Mouse (Mus musculus): ENCODE results near the gene Zfp281. TPM values are rescaled to one million over a fixed set of nuclear protein-coding genes. Genes with fewer than 3 reads are reported as not detected.

The Zfp281 gene
- total RNA-seq, 1 experiment, result 65.5 TPM

DNA sequence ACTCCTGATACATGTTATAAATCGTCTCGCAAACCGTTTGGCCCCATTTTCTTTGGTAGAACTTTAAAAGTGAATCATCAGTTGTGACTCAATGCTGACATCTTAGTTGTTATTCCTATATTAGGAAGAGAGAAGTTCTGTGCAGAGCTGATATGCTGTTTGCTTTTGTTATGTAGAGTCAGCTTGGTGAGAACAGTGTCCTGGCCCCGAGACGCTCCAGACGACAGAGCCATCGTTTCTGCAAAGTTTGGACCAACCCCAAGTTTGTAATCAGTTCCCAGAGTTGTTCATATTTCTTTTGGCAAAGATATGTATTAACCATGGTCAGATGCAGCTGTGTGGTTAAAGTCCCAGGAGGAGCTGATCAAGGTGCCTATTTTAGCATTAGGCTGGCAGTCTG lies 31.9 kb downstream of the Zfp281 start:
- Histone ChIP-seq H3K9me3 (ENCODE audit: control insufficient read depth, insufficient read depth, low read depth, low read length) (no peaks in the 10 kb centered on the region), H3K4me1 (ENCODE audit: control insufficient read depth in 2 of 2, insufficient read depth in 2 of 2, low read length in 2 of 2, poor library complexity in 1 of 2) (peaks cover 5 to 33% of the 10 kb centered on the region in 2 experiments), H3K27ac (ENCODE audit: insufficient read depth, low read depth, low read length, poor library complexity, severe bottlenecking) (no peak overlapping the region), H3K9ac (ENCODE audit: insufficient read depth, low read depth, low read length, poor library complexity, severe bottlenecking) (no peak overlapping the region), H3K4me3 (ENCODE audit: insufficient read depth in 1 of 2, low read depth in 1 of 2, low read length in 2 of 2, poor library complexity in 1 of 2, severe bottlenecking in 1 of 2) (no peak overlapping the region), H3K36me3 (ENCODE audit: control insufficient read depth, insufficient read depth, low read length, poor library complexity, severe bottlenecking) (no peaks in the 10 kb centered on the region)
- no peak for TF ChIP-seq HCFC1 (IDR thresholded peaks at IDR 0.05; ENCODE audit: borderline replicate concordance, insufficient read depth, low read length)
- no peak for DNase-seq (ENCODE audit: low read depth, low spot score)
- in situ Hi-C loops (cut with MboI; ENCODE audit: low sequenced_read_pairs in 2 of 2, unreplicated experiment in 2 of 2), result no loop called here

- no peaks in the 10 kb centered on the region for H3K9me3 ChIP-seq (ENCODE audit: control insufficient read depth, insufficient read depth, low read depth, low read length)
- TF ChIP-seq HCFC1 (IDR thresholded peaks at IDR 0.05; ENCODE audit: borderline replicate concordance, insufficient read depth, low read length) (no peak), CHD2 (IDR thresholded peaks at IDR 0.05; ENCODE audit: low read depth, low read length) (no peak), ZNF384 (IDR thresholded peaks at IDR 0.05; ENCODE audit: low read depth, low read length) (no peak), ZC3H11A (IDR thresholded peaks at IDR 0.05; ENCODE audit: borderline replicate concordance, low read depth, low read length) (no peak), MAFK (IDR thresholded peaks at IDR 0.05; ENCODE audit: insufficient read depth, low read depth, low read length) (no peak)
- no peak overlapping the region for H3K4me3 ChIP-seq (ENCODE audit: insufficient read depth in 1 of 2, low read depth in 1 of 2, low read length in 2 of 2, poor library complexity in 1 of 2, severe bottlenecking in 1 of 2)
- no peak overlapping the region for H3K27ac ChIP-seq (ENCODE audit: insufficient read depth, low read depth, low read length, poor library complexity, severe bottlenecking)
- no peak for DNase-seq (ENCODE audit: low read depth, low spot score)
- no peaks in the 10 kb centered on the region for H3K36me3 ChIP-seq (ENCODE audit: control insufficient read depth, insufficient read depth, low read length, poor library complexity, severe bottlenecking)
- peaks cover 11 to 37% of the 10 kb centered on the region in 2 experiments for H3K4me1 ChIP-seq (ENCODE audit: control insufficient read depth in 2 of 2, insufficient read depth in 2 of 2, low read length in 2 of 2, poor library complexity in 1 of 2)
- in situ Hi-C loops (cut with MboI; ENCODE audit: low sequenced_read_pairs in 2 of 2, unreplicated experiment in 2 of 2), result no loop called here
- no peak overlapping the region for H3K9ac ChIP-seq (ENCODE audit: insufficient read depth, low read depth, low read length, poor library complexity, severe bottlenecking)
Measured at GRCm38 (mm10) chr1:136658456-136659227, 33.9 kb downstream of the Zfp281 start.

DNA sequence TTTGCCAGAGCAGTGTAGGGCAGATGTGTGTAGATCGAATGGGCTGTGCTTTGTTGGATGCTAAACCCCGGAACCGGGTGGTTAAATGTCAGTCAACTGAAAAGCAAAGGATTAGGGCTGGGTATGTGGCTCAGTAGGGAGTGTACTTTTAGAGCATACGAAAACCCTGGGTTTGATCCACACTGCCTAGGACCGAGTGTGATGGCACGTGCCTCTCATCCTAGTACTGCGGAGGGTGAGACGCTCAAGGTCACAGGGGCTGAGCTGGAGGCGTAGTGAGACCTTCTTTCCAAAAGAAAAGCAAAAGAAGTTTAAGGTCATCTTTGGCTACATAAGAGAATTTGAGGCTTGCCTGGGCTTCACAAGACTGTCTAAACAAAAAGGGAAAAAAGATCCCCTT lies 34.6 kb downstream of the Zfp281 start:
- no peak for TF ChIP-seq ZC3H11A (IDR thresholded peaks at IDR 0.05; ENCODE audit: borderline replicate concordance, low read depth, low read length)
- no peak for TF ChIP-seq ZNF384 (IDR thresholded peaks at IDR 0.05; ENCODE audit: low read depth, low read length)
- TF ChIP-seq CHD2 (IDR thresholded peaks at IDR 0.05; ENCODE audit: low read depth, low read length), result no peak
- no peak for TF ChIP-seq MAFK (IDR thresholded peaks at IDR 0.05; ENCODE audit: insufficient read depth, low read depth, low read length)
- TF ChIP-seq HCFC1 (IDR thresholded peaks at IDR 0.05; ENCODE audit: borderline replicate concordance, insufficient read depth, low read length), result no peak
- Histone ChIP-seq H3K27ac (ENCODE audit: insufficient read depth, low read depth, low read length, poor library complexity, severe bottlenecking) (no peak overlapping the region), H3K9me3 (ENCODE audit: control insufficient read depth, insufficient read depth, low read depth, low read length) (no peaks in the 10 kb centered on the region), H3K4me1 (ENCODE audit: control insufficient read depth in 2 of 2, insufficient read depth in 2 of 2, low read length in 2 of 2, poor library complexity in 1 of 2) (peaks cover 11 to 37% of the 10 kb centered on the region in 2 experiments), H3K4me3 (ENCODE audit: insufficient read depth in 1 of 2, low read depth in 1 of 2, low read length in 2 of 2, poor library complexity in 1 of 2, severe bottlenecking in 1 of 2) (no peak overlapping the region), H3K9ac (ENCODE audit: insufficient read depth, low read depth, low read length, poor library complexity, severe bottlenecking) (no peak overlapping the region; the same call in 1 of the 2 replicates), H3K36me3 (ENCODE audit: control insufficient read depth, insufficient read depth, low read length, poor library complexity, severe bottlenecking) (no peaks in the 10 kb centered on the region)
- DNase-seq (ENCODE audit: low read depth, low spot score), result no peak
- in situ Hi-C loops (cut with MboI; ENCODE audit: low sequenced_read_pairs in 2 of 2, unreplicated experiment in 2 of 2), result no loop called here

DNA sequence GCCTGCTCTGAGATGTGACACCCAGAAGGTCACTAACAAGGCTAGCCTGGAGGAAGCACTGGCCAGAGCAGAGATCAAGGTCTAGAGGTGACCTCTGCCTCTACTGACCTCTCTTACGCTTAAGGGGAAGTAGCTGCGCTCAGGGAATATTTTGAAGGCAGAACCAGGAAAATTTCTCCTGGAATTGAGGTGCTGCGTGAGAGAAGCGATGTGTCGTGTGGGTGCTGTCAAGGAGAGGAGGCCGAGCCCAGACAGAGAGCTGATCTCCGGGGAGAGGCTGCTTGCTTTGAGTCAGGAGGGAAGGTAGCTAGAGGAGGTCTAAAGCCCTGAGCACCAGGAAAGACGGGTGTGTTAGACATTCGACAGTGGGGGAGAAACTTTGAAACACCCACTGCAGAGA lies 35.2 kb downstream of the Zfp281 start:
- Histone ChIP-seq H3K4me3 (ENCODE audit: insufficient read depth in 1 of 2, low read depth in 1 of 2, low read length in 2 of 2, poor library complexity in 1 of 2, severe bottlenecking in 1 of 2) (no peak overlapping the region), H3K27ac (ENCODE audit: insufficient read depth, low read depth, low read length, poor library complexity, severe bottlenecking) (no peak overlapping the region), H3K9ac (ENCODE audit: insufficient read depth, low read depth, low read length, poor library complexity, severe bottlenecking) (peak overlapping the region; percentile 17; the same call in 1 of the 2 replicates), H3K36me3 (ENCODE audit: control insufficient read depth, insufficient read depth, low read length, poor library complexity, severe bottlenecking) (no peaks in the 10 kb centered on the region), H3K9me3 (ENCODE audit: control insufficient read depth, insufficient read depth, low read depth, low read length) (no peaks in the 10 kb centered on the region), H3K4me1 (ENCODE audit: control insufficient read depth in 2 of 2, insufficient read depth in 2 of 2, low read length in 2 of 2, poor library complexity in 1 of 2) (peaks cover 11 to 35% of the 10 kb centered on the region in 2 experiments)
- DNase-seq (ENCODE audit: low read depth, low spot score), result no peak
- in situ Hi-C loops (cut with MboI; ENCODE audit: low sequenced_read_pairs in 2 of 2, unreplicated experiment in 2 of 2), result no loop called here
- TF ChIP-seq MAFK (IDR thresholded peaks at IDR 0.05; ENCODE audit: insufficient read depth, low read depth, low read length) (no peak), HCFC1 (IDR thresholded peaks at IDR 0.05; ENCODE audit: borderline replicate concordance, insufficient read depth, low read length) (no peak), ZC3H11A (IDR thresholded peaks at IDR 0.05; ENCODE audit: borderline replicate concordance, low read depth, low read length) (no peak), ZNF384 (IDR thresholded peaks at IDR 0.05; ENCODE audit: low read depth, low read length) (no peak), CHD2 (IDR thresholded peaks at IDR 0.05; ENCODE audit: low read depth, low read length) (no peak)

Measured in ES-E14 (cell line).